Mouse (Mus musculus) C2C12 (cell line): ENCODE data around the gene Nav2. TPM values are rescaled to one million over a fixed set of nuclear protein-coding genes. Genes with fewer than 3 reads are reported as not detected.

ENCODE experiments used
- H3K27me3 ChIP-seq: one replicate; pipeline ENCODE4 v1.6.1; 2011; ENCODE audit not compliant: control insufficient read depth, insufficient read depth, insufficient read length
- H3K36me3 ChIP-seq: one replicate; pipeline ENCODE4 v1.6.1; 2011; ENCODE audit not compliant: control insufficient read depth, insufficient read depth
- H3K4me3 ChIP-seq: one replicate; pipeline ENCODE4 v1.5.1; 2011; ENCODE audit warnings: mild to moderate bottlenecking, control low read depth; ENCODE audit not compliant: poor library complexity, insufficient read depth, severe bottlenecking
- H3K79me2 ChIP-seq: one replicate; pipeline ENCODE4 v1.6.1; 2011; ENCODE audit not compliant: control insufficient read depth, insufficient read depth
- H3K79me3 ChIP-seq: one replicate; pipeline ENCODE4 v1.6.1; 2011; ENCODE audit warnings: low read depth, control low read depth
- H3ac ChIP-seq: one replicate; pipeline ENCODE3; 2011; ENCODE audit warnings: low read depth; ENCODE audit not compliant: control insufficient read depth, insufficient read length
- CEBPB ChIP-seq: IDR thresholded peaks from one replicate; pipeline ENCODE4 v1.6.1; 2011; ENCODE audit warnings: low read depth, mild to moderate bottlenecking, control low read depth, moderate library complexity
- CTCF ChIP-seq: IDR thresholded peaks from one replicate; pipeline ENCODE4 v1.5.1; 2011; ENCODE audit not compliant: control insufficient read depth, insufficient read depth, insufficient read length
- FOSL1 ChIP-seq: IDR thresholded peaks from one replicate; pipeline ENCODE4 v1.8.0; 2011; ENCODE audit warnings: mild to moderate bottlenecking, low read length; ENCODE audit not compliant: poor library complexity, insufficient read depth, severe bottlenecking
- MAX ChIP-seq: IDR thresholded peaks from one replicate; pipeline ENCODE4 v1.6.1; 2011; ENCODE audit warnings: mild to moderate bottlenecking, control low read depth
- MYOD1 ChIP-seq: IDR thresholded peaks from one replicate; pipeline ENCODE4 v1.6.1; 2011; ENCODE audit warnings: low read depth; ENCODE audit not compliant: control insufficient read depth, insufficient read length
- MYOG ChIP-seq: IDR thresholded peaks from one replicate; pipeline ENCODE4 v1.6.1; 2011; ENCODE audit not compliant: control insufficient read depth, insufficient read length; ENCODE audit errors: extremely low read depth
- USF1 ChIP-seq: IDR thresholded peaks from one replicate; pipeline ENCODE4 v1.6.1; 2011; ENCODE audit warnings: low read depth, mild to moderate bottlenecking, control low read depth, moderate library complexity
- polyA plus RNA-seq: library from polyadenylated mRNA; unstranded; fragments of >200 nt; fragmentation: generic; extraction: Trizol; gene quantifications from one replicate; pipeline ENCODE4 v1.2.1, GENCODE M21; 2012; ENCODE audit warnings: missing spikeins

Nav2 gene
- polyA plus RNA-seq, 1 experiment, result 4.7 TPM

- no peak overlapping the region for H3ac ChIP-seq
- H3K27me3 ChIP-seq, result peaks cover 3% of the 10 kb centered on the region
- no peaks in the 10 kb centered on the region for H3K79me3 ChIP-seq
- H3K36me3 ChIP-seq, result no peaks in the 10 kb centered on the region
- TF ChIP-seq USF1 (no peak), CTCF (no peak), FOSL1 (no peak), CEBPB (no peak), MYOD1 (no peak), MAX (no peak), MYOG (no peak)
- H3K79me2 ChIP-seq, result no peaks in the 10 kb centered on the region
- H3K4me3 ChIP-seq, result no peak overlapping the region
Observed at GRCm38 (mm10) chr7:48982573-48982972, 74.1 kb downstream of the Nav2 start.

- no peaks in the 10 kb centered on the region for H3K36me3 ChIP-seq
- no peak overlapping the region for H3ac ChIP-seq
- no peak overlapping the region for H3K4me3 ChIP-seq
- H3K27me3 ChIP-seq, result peaks cover 50% of the 10 kb centered on the region
- H3K79me3 ChIP-seq, result no peaks in the 10 kb centered on the region
- TF ChIP-seq MYOD1, result no peak
- TF ChIP-seq CEBPB, result no peak
- no peak for TF ChIP-seq CTCF
- no peak for TF ChIP-seq USF1
- TF ChIP-seq FOSL1, result no peak
- TF ChIP-seq MYOG, result no peak
- TF ChIP-seq MAX, result no peak
- H3K79me2 ChIP-seq, result no peaks in the 10 kb centered on the region
Observed at GRCm38 (mm10) chr7:48991911-48992552, 83.5 kb downstream of the Nav2 start.

GRCm38 (mm10) chr7:48995171-48995570 is 86.7 kb downstream of the Nav2 start:
- Histone ChIP-seq H3K79me2 (no peaks in the 10 kb centered on the region), H3K4me3 (no peak overlapping the region), H3K36me3 (no peaks in the 10 kb centered on the region), H3K79me3 (no peaks in the 10 kb centered on the region), H3ac (no peak overlapping the region), H3K27me3 (peaks cover 56% of the 10 kb centered on the region)
- TF ChIP-seq MAX, result no peak
- no peak for TF ChIP-seq USF1
- no peak for TF ChIP-seq CEBPB
- TF ChIP-seq FOSL1, result no peak
- no peak for TF ChIP-seq CTCF
- TF ChIP-seq MYOG, result no peak
- TF ChIP-seq MYOD1, result no peak

- Histone ChIP-seq H3K79me3 (no peaks in the 10 kb centered on the region), H3K27me3 (peaks cover 53% of the 10 kb centered on the region), H3ac (no peak overlapping the region), H3K79me2 (no peaks in the 10 kb centered on the region), H3K36me3 (no peaks in the 10 kb centered on the region), H3K4me3 (no peak overlapping the region)
- TF ChIP-seq USF1, result no peak
- no peak for TF ChIP-seq FOSL1
- TF ChIP-seq MYOD1, result no peak
Observed at GRCm38 (mm10) chr7:48995701-48996100, 87.2 kb downstream of the Nav2 start.

- peaks cover 46% of the 10 kb centered on the region for H3K27me3 ChIP-seq
- H3ac ChIP-seq, result no peak overlapping the region
- TF ChIP-seq CTCF (no peak), CEBPB (no peak), MYOD1 (no peak), FOSL1 (no peak), MAX (no peak), MYOG (no peak), USF1 (no peak)
- H3K36me3 ChIP-seq, result no peaks in the 10 kb centered on the region
- H3K4me3 ChIP-seq, result no peak overlapping the region
- no peaks in the 10 kb centered on the region for H3K79me3 ChIP-seq
- no peaks in the 10 kb centered on the region for H3K79me2 ChIP-seq
Observed at GRCm38 (mm10) chr7:48996829-48997228, 88.3 kb downstream of the Nav2 start.

- Histone ChIP-seq H3K36me3 (no peaks in the 10 kb centered on the region), H3K4me3 (no peak overlapping the region), H3K27me3 (peaks cover 41% of the 10 kb centered on the region), H3K79me3 (no peaks in the 10 kb centered on the region), H3K79me2 (no peaks in the 10 kb centered on the region), H3ac (no peak overlapping the region)
- no peak for TF ChIP-seq MAX
- no peak for TF ChIP-seq FOSL1
- no peak for TF ChIP-seq USF1
- TF ChIP-seq MYOG, result no peak
- no peak for TF ChIP-seq CEBPB
- no peak for TF ChIP-seq MYOD1
- TF ChIP-seq CTCF, result no peak
Observed at GRCm38 (mm10) chr7:48998097-48998496, 89.6 kb downstream of the Nav2 start.
